Mouse (Mus musculus) urinary bladder, adult 18-20 months (tissue): ENCODE measurements at regions not wholly inside any gene's neighbourhood (a gene's known extent, or its start where the extent isn't known, plus 50 kb on each side); places are given as distances from the start of the nearest gene placed in this dataset.

ENCODE experiments used
- DNase-seq, 2 experiments: peaks; one replicate each; pipeline ENCODE4 v3.0.0; 2022; ENCODE audit warnings: low spot score in 2 of 2, mixed read lengths in 2 of 2

DNA sequence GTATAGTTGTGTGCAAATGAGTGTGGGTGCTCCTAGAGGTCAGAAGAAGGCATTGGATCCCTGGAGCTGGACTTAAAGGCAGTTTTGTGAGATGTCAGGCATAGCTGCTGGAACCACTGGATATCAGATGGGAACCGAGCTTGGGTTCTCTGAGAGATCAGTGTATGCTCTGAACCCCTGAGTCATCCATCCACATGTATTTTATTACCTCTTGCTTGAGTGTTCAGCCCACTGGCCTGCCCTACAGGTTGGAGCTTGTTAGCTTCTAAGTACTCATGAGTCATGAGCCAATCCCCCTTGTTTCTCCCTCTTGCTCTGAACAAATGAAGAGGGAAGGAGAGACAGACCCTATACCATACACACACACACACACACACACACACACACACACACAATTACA, 119.4 kb upstream of the Gdnf start:
- peak in 1 of 2 experiments; percentile 2 for DNase-seq

DNA sequence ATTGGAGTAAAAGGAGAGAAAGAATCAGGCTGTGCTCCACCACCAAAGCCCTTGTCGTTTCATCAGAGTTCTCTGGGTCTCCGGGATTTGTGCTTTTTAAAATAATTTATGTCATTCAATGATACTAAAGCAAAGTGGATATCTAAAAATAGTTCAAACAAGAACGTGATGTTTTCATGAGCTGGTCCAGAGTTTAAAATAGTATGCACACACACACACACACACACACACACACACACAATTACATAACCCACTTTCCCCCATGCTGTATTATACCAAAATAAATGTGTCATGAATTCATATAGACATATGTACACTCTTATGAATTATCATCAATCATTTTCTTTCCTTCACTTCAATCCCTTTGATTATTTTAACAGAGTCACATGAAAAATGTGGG, 118.5 kb upstream of the Gdnf start:
- no peak for DNase-seq

DNA sequence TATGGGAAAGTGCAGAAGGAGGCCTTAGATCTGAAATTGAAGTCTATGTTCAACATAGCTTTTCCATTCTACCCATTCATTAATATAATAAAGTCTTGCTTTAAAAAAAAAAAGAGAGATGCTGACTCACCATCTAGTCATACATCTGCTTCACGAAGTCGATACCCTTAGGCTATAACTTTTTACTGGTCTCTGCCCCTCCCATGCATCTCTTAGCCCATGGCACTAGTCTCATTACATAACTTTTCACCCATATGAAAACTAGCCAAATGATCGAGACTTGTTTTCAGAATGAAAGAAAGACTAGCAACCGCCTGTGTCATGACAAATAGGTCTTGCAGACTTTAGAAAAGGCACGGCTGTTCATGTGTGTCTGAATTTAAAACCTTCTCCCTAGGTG, 116.6 kb upstream of the Gdnf start:
- no peak for DNase-seq

DNA sequence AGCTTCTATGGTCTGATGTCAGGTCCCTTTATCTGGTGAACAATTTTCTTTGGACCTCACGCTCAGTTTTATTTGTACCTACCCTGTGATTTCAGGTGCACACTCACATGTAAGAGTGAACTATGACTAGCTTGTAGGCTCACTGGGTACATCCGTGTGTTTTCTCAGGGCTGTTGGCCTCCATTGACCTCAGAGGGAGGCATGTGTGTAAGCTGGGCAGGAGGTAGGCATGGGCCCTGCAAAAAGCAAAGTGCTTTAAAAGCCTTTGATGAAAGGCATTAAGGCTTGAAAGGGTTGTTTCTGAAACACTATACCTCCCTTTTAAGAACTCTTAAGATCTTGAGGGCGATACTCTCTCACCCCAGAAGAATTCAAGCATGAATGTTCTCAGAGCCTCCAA, 112.9 kb upstream of the Gdnf start:
- DNase-seq: no peak

DNA sequence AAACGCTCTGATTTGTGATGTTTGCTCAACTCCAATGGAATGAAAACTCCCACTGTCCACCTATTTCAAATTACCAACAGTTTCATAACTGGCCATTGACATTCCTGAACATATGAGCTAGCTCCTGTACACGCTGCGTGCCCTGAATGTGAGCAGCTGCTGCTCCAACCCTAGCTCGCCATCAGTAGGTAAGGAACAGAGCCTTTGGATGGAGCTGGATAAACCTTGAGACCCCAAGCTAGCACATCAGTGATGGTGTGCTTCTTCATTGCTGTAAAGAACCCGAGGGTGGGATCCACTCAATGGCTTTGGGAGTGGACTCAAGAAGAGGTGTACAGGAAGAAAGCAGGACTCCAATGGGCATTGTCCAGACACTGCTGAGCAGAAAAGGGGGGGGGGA, 101.8 kb upstream of the Gdnf start:
- DNase-seq: no peak

DNA sequence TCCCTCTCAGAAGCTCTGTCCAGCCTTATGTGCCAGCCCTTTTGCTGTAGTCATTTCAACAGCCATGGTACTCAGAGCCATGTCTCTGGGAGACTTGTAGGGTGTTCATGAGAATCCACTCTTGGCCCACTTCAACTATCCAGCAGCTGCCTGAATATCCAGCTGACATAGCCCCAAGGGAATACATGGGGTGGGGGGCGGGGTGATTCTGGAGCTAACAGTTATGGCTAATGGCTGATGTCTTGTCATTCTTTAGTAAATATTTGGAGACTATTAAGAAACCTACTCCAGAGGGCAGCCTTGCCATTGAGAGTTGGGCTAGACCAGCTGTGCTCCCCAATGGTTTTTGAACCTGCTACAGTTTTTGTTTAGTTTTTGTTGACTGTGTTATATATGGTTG, 96.0 kb upstream of the Gdnf start:
- DNase-seq: no peak

DNA sequence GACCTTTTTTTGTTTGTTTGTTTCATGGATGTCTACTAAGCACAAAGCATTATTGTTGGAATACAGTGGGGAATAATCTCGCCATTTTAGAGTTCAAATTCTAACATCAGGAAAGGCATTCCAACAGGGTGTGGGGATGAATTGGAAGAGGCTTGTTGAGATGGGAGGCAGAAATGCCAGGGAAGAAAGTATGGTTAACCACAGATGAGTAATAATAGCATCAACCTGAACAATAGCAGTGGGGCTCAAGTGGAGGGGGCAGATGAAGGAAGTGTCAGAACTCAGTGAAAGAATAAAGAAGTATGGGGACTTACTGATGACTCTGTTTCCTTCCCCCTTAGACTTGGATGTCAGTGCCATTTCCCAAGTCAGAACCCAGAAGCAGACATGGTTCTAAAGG, 94.5 kb upstream of the Gdnf start:
- no peak for DNase-seq

DNA sequence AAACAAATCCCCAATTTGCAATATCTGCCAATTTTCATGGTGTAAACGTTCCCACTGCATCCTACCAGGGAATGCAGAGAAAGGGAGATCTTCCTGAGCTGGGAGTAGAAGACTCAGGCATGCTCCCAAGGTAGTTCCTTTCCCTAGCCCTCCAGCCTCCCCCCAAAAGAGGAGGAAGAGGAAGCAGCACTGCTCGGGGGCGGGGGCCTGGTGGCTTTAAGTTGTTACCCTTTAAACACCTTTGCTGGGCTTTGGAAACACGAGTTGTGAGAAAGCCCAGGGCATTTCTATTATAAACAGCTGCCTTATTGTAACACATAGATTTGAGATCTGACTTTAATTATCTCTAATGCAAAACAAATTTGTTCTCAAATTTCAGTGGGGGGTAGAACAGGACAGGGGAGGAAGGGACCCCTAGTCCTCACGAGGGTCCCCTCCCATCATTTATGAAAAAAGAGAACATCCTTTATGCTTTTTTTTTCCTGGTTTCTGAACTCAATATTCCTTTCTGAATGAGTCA, 87.4 kb upstream of the Gdnf start:
- no peak for DNase-seq

DNA sequence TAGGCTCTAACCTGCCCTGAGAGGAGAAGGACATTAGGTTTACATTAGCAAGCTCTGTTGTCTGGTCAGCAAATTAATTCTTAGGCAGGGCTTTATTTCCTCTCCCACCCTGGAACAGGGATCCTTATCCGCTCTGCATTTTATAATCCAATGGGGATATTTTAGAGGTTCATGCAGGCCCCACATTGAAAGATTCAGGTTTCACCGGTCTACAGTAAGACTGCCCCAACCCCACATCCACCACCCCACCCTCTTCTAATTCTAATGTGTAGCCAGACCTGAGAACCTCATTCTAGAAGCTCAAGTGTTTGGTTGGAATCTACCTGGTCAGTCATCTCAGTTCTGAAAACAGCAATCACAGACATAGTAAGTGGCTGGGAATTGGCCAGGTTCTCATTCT, 86.9 kb upstream of the Gdnf start:
- no peak for DNase-seq

DNA sequence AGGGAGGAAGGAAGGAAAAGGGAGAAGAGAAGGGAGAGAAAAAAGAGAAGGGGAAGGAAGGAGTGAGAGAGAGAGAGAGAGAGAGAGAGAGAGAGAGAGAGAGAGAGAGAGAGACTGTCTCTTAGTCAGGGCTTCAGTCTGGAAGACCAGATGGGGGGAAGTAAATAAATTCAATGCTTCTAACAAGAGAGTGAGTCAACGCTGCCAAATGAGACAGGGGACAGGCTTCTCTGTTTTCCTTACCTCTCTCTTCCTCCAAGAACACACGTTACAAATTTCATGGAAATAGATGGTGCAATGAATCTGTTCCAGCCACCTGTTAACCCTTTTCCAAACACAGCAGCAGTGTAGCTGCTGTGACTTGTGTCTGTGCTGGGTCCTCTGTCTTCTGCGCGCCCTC, 85.1 kb upstream of the Gdnf start:
- no peak for DNase-seq

DNA sequence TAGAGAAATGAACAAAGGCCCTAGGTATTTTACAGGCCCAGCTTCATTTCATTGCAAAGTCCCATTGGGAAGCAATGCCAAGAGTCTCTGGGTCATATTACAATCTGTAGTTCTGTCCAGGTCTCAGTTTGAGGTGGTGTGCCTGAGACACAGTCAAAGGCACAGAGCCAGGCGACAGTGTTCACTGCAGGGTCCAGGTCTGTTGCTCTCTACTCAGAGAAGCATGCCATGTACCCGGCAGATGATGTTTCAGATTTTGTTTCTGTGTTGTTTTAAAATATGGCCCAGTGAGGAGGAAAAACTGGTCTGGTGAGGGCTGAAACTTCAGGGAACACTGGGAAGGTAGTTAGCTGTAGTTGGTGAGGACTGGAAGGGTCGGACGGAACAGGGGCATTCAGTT, 63.1 kb upstream of the Gdnf start:
- DNase-seq: no peak

DNA sequence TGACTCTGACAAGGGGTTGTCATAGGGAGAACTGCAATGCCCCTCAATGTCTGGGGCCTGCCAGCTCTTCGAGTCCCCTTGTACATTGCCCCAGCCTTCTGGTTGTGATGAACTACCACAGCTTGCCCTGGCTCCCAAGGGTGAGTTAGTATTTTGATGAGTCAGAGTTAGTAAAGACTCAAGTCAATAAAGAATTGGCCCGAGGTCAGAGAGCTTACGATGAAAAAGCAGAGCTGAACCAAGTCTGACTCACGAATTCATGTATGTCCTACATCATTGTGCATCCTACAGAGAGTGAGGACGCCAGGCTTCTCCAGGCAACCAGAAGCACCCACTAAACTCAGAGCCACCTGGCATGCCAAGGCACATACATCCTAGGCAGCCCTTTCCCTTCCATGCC, 60.2 kb upstream of the Gdnf start:
- DNase-seq: no peak
